Mouse (Mus musculus): ENCODE data around the gene Dlg1.

Gene Dlg1

DNA sequence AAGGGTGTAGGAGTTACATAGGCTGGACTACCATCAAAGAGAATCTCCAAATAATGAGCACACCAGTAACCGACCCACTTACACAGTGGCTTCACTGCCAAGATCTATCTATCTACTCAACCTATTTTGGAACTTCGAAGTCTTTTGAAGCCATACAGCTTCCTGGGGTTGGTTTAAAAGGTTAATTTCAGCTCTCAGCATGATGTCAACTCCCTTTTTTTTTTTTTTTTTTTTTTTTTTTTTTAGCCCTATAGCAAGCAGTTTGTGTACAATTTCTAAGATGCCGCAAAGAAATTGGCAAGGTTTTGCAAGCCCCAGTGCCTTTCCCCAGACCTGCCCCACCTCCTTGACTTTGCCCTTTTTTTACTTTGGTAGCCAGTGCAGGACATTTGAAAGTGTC is 202.0 kb downstream of the Dlg1 start:
- no peak for DNase-seq

DNA sequence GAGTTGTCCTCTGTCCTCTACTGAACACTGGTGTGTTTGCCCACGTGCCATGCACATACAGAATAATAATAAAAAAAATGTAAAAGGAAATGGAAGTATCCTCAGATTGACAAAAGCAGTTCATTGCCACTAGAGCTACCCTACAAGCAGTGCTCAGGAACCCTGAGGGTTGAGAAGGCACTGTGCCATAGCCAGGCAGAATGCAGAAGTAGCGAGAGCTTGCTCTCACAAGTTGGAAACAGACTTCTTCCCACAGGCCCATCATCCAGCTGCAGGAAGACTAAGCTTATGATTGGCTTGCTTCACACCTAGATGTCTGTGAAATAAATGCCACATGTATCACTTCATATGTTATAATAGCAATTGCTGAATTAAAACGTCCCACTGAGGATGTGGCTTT is 203.7 kb downstream of the Dlg1 start:
- no peak for DNase-seq

DNA sequence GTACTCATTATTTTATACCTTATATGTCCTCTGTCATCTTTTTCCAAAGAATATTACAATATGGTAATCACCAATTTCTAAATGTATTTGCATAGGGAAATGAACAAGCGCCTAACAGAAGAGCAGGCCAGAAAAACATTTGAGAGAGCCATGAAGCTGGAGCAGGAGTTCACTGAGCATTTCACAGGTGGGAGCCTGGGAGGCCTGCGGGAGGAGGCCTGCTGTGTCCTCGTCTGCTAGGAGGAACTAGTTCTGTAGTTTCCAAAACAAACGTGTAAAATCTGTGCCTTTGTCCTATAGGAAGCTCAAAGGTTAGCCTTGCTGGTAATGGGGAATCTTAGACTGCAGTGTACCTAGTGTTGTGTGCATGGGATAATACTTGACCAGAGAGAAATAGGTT is 204.5 kb downstream of the Dlg1 start:
- no peak for DNase-seq

DNA sequence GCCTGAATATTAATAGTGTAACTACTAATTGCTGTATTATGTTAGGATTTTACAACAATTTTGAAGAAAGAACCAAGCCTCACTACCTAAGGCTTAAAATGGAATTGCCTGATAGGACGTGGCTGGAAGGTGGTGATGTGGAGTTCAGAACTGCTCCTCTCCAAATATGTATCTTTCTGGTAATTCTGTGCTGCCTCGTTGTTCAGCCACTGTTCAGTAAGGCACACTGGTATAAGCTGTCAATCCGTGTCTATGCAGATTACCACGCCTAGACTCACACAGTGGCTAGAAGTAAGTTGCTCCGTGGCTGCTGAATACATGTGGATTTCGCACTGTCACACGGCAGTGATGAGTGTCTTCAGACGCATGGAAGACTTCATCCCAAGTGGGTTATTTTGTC is 210.5 kb downstream of the Dlg1 start:
- no peak for DNase-seq

DNA sequence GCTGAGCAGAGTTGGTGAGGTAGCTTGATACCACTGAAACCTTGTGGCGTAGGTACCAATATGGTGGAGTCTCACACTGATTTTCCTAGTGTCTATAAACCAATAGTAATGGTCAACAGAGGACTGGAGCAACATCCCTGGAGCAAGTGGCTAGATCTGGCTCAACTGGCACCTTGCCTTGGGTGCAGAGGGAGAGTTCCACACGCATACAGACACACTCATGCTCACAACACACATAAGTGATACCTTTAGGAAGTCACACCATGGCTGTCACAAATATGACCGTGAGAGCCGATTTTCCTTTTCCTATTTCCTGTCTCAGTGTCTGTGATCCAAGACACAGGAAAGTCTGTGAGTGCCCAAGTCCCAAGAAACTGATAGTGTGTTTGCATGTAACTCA is 212.1 kb downstream of the Dlg1 start:
- no peak for DNase-seq

DNA sequence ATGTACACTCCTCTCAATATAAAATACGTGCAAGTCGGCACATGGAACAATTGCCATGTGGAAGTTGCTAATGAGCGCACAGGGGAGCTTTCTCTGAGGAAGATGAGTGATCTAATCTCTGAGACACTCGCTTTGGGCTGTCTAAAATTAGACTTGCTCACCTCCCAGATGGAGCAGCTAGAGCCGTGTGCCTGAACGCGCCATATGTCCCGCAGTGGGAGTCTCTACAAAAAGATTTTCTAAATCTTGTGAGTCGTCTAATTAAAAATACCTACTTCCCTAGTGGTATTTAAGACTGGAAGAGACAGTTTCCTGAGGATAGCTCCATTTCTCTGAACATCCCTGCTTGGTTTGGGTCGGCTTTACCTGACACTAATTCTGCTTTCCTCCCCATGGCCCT is 213.1 kb downstream of the Dlg1 start:
- no peak for DNase-seq

DNA sequence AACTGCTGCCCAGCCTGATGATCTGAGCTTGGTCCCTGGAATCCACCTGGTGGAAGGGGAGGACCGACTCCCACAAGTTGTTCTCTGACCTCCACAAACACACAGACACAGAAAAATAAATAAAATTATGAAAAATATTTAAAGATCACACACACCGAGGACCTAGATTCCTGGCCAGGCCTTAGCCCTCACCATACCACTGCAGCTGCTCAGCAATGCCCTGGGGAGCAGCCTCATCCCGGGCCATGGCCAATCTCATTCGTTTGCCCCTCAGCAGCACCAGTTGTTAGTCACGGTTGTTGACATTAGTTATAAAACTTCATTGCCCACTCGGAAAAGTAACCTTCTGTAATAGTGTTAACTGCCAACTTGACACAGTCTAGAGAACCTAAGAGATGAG is 214.8 kb downstream of the Dlg1 start:
- DNase-seq: no peak

DNA sequence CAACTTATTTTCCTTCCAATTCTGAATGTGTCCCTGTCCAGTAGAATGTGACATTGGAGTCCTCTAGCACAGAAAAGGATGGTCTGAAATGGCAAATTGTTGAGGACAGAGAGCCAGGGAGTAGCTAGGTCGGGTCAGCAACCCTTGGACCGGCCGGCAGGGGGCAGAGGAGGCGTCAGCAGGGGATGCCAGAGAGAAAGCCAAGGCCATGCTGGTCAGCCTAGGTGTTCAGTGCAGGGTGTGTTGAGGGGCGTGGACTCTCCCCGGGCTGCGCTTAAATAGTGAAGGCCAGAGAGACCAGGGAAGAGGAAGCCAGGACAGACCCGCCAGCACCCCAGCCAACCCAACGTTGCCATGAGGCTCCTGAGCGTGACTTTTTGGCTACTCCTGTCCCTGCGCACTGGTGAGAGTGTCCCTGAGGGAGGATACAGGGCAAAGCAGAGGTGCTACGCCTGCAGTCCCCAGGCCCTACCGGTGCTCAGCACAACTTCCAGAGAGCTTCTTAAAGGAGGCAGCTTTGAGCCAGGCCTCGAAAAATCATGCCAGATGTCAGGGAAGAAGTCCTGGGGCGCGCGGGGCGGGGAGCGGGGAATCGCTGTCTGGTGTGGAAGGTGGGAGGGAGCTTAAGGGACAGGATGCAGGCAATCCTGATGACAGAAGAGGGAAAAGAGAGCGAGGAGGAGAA is 215.5 kb downstream of the Dlg1 start, which contains the start of gene Meltf:
Gene Meltf (plus strand): TSS at position 238 of the 685 bp plus-strand sequence.
- DNase-seq: peak; percentile 72

DNA sequence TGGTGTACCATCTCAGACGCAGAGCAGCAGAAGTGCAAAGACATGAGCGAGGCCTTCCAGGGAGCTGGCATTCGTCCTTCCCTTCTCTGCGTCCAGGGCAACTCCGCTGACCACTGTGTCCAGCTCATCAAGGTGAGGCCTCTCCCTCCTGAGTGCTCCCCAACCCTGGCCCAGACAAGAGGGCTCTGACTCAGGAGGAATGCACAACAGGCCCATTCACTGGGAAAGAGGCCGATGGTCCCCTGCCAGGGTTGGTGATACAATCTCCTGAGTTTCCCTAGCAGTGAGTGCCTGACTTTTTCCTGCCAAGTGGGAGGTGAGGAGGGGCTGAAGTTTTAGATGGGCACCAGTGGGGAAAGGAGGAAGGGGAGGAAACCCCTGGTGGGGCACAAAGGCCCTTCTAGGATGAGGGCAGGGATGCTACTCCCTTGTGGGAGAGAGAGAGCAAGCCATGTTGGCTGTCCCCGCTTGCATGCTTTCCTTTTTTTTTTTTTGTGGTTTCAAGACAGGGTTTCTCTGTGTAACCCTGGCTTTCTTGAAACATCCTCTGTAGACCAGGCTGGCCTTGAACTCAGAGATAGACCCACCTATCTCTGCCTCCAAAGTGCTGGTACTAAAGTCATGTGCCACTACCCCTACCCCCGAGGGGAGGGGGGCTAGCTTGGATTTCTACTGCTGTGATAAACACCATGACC is 217.1 kb downstream of the Dlg1 start:
- no peak for DNase-seq

DNA sequence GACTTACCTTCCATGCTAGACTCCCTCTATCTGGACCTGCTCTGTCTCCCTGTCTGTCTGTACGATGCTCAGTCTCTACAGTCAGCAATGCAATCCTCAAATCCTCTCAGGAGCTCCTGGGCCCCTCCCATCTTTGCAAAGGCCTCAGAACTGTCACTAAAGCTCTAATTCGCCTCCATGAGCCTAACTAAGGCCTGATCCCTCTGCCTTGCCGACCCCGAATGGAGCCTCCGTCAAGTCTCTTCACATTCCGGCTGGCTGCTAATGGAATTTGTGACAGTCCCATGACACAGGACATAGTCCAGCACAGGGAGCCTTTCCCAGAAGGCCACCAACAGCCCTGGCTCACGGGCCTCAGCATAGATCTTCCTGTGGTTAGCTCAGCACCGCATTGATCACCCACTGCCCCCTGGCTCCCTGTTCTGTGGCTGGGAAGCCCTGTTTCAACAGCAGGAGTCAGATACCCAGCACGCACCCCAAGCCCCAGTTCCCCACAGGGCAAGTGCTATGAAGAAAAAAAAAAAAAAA is 219.2 kb downstream of the Dlg1 start:
- DNase-seq: no peak

DNA sequence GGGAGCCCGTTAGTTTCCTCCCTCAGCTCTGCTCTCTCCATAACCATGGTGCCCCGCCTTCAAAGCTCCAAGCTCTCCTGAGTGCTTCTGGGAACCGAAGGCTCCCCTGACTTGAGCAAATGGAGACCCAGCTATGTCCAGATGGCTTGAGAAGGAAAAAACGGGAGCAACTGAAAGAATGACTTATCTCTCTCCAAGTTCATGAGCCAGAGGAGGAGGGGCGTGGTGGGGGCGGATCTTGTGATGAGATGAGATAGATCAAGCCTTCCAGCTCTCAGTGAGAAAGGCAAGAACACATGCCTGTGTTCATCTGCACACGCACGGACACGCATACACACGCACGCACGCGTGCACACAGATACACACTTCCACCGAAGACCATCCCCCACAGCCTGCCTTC is 220.1 kb downstream of the Dlg1 start:
- no peak for DNase-seq

DNA sequence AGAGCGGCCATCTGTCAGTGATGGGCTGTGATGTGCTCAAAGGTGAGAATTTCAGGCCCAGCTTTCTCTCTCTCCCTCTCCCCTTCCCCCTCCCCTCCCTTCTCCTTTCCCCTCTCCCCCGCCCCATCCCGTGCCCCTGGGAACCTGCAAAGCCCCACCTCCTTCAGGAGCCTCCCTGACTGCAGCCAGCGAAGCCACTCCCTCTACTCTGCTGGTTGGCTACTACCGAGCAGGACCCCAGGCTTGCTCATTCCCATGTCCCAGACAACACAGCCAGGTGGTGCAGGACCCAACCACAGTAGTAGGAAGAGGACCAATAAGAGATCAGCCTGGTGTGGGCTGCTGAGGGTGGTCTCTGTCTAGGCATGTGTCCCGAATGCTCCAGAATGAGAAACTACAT is 220.7 kb downstream of the Dlg1 start:
- DNase-seq: peak; percentile 17

DNA sequence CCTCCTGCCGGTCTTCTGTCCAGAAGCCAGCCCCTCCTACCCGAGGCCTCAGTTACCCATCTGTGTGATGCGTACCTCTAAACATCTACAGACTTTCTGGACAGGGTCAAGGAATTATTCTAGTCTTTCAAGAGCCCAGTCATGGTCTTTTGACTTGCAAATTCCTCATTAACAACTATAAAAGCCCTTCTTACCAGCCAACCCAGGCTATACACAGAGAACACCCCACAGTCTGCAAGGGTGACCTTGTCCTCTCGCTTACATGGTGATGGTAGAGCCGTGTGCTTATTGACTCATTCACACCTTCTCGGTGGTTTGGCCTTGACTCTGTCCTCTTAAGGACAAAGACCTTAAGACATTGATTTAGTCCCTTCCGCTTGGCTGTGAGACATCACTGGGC is 227.7 kb downstream of the Dlg1 start:
- DNase-seq: no peak

DNA sequence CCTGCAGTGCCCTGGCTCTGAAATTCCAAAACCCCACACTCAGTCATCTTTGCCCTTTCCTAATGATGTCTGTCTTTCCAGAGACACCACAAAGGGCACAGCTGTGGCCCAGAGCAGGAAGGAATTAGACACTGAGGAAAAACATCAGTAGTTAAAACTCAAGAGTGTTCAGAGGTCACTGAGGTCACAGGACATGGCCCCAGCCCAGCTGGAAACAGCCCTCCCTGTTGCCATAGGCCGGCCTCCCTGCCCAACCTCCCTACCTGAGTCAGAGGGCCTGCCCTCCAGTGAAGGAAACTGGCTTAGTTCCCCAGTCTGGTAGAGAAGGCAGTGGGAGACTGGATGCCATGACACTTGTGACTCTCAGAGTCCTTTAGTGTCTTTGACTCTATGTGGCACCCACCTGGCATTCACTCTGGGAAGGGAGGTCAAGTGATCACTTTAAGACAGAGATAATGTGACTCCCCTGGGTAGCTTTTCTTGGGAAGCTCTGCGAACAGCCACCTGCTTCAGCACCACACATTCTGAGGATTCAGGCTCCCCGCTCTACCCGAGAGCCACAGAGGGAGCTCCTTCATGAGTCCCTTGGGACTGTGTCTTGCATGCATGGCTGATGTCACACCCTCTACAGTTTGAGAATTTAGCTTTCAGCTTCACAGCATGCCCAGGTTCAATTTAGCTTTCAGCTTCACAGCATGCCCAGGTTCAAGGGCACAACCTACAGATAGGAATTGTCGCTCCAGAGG is 230.3 kb downstream of the Dlg1 start:
- DNase-seq: no peak

DNA sequence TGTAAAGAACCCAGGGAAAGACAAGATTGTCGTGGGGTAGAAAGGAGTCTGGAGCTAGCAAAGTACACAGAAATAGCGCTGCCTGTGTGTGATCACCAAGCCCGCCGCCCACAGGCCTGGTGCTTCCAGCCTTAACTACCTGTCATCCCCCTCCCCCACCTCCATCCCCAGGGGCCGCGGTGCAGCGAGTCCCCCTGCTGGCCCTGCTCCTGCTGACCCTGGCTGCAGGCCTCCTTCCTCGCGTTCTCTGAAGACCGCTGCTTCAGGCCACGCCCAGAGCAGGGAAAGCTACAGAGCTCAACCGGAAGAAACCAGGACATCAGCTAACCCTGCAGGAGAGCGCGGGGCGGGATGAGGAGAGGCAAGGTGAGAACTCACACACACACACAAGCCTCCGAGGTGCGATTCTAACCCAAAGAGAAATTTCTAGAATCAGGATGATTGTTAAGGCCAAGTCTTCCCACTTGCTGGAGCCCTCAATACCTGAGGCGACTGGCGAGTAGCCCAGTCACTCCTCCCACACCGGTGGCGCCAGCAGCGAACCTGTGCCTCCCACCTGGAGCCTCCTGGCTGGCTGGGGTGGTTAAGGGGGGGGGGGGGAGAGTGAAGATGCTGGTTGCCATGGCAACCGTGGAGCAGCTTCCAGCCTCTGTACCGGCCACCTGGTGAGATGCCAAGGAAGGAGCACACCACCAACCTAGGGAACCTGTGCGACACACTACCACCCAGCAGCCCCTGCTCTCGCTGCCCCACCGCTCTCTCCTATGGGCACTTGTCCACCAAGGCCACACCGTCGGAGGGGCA is 233.9 kb downstream of the Dlg1 start:
- peak; percentile 50 for DNase-seq

DNA sequence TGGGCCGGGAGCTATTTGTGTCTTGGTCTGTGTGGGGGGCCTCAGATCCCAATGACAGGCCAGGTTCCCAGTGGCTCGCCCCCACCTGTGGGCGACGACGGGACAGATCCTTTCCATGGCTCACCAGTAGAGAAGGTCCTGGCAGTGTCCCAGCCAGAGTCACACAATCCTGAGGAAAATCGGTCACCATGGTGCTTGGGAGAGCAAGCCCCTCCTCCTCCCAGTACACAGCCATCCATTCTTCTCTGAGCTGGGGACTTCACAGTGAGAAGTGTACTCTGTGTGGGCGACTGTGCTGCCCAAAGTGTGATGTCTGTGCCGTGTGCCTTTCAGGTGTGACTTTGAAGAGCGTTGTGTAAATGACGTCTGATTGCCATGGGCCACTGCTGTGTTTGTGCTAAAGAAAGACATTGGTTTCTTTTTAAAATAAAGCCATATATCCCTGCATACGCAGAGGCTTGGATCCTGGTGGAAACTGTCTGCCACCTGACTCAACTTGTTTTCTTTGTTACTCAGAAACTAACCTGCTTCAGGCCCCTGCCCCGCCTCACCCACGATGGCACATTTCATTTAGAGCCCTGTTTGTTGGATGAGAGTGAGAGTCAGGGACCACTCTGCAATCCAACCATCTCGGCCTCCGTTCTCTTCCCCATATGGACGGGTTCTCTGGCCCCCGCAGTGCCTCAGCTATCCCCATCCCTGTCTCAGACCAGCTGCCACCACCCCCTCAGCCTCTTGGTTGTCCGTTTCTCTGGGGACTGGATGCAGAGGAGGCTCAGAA is 235.5 kb downstream of the Dlg1 start:
- DNase-seq: no peak

DNA sequence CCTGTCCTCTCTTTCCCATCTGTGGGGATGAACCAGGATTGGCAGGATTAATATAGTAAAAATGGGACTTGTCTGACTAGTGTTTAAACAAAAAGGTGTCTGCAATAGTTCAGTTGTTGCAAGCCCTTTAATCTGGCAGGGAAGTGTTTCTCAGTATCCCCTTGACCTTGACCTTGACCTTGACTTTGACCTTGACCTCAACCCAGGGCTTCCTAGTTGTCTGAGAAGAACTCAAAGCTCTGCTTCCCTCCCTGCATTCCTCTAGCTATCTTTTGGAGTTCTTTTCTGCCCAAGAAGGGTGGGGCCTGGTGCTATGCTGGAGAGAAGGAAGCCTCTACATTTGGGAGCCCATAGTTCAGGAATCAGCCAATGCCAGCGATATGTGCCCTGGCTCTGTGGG is 238.6 kb downstream of the Dlg1 start:
- no peak for DNase-seq

DNA sequence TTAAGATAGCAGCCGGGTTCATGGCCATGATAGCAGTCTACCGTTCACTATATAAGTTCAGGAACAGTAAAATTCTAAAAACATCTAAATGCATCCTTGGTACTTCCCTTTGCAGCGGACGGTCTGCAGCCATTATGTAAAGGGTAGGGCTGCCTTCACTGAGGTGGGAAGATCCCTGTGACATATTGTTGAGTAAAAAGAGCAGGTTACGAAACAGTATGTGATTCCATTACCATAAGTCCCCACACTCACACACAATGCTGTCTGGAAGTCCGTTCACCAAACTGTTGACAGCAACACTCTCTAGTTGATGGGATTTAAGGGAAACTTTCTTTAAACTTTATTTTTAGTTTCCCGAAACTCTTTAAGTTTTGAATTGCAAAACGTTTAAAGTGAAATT is 240.0 kb downstream of the Dlg1 start:
- DNase-seq: no peak

DNA sequence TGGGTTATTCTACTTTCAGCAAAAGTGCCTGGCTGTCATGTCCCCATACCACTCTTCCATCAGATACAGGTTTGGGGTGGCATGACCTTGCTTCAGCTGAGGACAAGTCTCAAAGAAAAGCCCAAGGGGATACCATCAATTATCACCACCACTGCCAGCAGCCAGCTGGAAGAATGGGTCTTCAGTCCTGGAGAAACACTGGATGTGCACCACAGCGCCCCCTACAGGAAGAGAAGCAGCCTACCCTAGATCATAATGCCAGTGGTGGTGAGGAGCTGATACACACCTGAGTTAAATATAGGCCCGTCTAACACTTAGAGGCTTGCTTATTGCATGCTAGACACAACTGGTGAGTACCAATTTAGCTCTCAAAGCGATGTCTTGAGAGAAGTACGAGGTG is 242.1 kb downstream of the Dlg1 start:
- DNase-seq: no peak

DNA sequence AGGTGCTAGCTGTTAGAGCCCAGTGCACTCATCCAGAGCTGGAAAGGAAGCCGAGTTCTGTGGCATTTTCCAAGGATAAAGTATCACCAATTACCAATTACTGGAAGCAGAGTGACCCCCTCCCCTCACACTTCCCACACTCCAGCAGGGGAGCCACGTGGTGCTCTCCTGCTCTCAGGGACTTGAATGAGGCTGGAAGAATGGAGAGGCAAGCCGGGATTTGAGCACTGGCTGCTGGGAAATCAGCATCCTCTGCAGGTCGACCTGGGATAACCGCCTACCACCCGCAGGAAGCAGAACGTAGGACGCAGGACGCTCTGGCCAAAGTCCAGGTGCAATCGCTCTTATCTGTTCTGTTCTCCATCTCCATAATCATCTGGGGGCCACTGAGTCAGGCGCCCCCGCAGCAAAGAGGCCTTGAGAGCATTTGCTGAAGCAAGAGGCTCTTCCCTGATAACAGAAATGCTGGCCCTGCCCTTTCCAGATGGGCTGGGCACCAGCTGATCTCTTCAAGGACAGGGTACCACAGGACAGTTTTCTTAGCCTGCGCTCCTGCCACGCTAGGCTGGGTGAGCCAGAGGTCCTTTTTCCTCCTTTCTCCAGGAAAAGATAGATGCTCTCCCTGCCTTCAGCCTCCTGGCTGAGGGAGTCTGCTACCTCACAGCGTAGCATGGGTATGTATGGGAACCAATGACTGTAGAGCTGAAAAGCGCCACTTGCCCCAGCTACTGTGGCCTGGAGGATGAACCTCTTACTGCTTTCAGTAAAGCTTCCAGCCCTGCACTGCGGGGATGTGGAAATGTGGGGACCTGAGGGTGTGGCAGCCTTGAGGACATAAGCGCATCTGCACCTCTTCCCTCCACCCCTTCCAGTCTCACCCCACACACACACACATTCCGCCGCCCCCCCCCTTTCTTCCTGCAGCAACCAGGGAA is 242.9 kb downstream of the Dlg1 start:
- DNase-seq: no peak

DNA sequence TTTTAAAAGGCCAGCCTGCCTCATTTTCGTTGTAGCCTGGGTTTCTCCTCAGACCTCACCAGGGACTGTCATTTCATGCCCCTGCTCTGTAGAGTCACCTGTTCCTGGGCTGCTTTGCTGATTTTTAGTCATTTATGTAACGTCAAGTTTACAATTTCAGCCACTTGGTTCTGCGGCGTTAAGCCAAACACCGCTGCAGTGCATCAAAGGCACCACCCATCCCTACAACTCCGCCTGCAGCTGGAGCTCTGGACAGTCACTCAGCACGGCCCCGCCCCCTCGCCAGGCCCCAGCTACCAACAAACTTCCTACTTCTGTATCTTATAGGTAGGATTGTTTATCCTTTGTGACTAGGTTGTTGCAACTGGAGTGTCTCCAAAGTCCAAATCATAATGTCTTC is 243.7 kb downstream of the Dlg1 start:
- DNase-seq: peak; percentile 49
